Mouse (Mus musculus) ES-E14 (cell line): ENCODE results near the gene Cmpk2.

Experiments used
- CHD2 ChIP-seq: IDR thresholded peaks from 2 replicates; pipeline ENCODE4 v1.6.1; 2014; ENCODE audit warnings: mild to moderate bottlenecking, low read depth, low read length, inconsistent platforms
- HCFC1 ChIP-seq: IDR thresholded peaks from 2 replicates; pipeline ENCODE4 v1.6.1; 2012; ENCODE audit warnings: low read length, inconsistent platforms, borderline replicate concordance; ENCODE audit not compliant: insufficient read depth
- MAFK ChIP-seq: IDR thresholded peaks from 2 replicates; pipeline ENCODE4 v1.6.1; 2014; ENCODE audit warnings: mild to moderate bottlenecking, low read depth, low read length, inconsistent platforms; ENCODE audit not compliant: insufficient read depth
- ZNF384 ChIP-seq: IDR thresholded peaks from 2 replicates; pipeline ENCODE4 v1.6.1; 2012; ENCODE audit warnings: low read depth, low read length, inconsistent platforms

DNA sequence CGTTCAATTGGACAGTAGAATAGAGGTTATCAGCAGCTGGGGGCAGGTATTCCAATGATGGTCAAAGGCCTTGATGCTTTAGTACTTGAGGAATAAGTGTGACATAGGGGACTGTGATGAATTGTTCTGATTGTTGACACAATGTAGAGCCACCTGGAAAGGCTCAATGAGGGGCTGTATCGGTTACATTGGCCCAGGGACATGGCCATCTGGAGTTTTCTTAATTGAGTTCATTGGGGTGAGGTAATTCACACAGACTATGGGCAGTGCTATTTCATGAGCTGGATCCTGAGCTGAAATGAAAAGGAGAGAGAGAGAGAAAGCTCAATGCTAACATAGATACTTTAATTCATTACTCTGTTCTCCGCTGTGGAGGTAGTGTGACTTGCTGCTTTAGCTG is 31.1 kb upstream of the Cmpk2 start:
- no peak for TF ChIP-seq HCFC1
- TF ChIP-seq CHD2, result no peak
- TF ChIP-seq ZNF384, result no peak
- TF ChIP-seq MAFK, result no peak
